Mouse (Mus musculus) testis, adult 2 months (tissue): ENCODE measurements around the gene Ctdsp2.

ENCODE experiments used
- CTCF ChIP-seq: fragments of 200-500 bp; IDR thresholded peaks from 2 replicates; pipeline ENCODE4 v1.5.1; 2012; ENCODE audit warnings: low read depth, mild to moderate bottlenecking, inconsistent platforms, low read length, moderate library complexity; ENCODE audit not compliant: control insufficient read depth, insufficient read depth, insufficient replicate concordance
- POLR2A ChIP-seq: fragments of 200-500 bp; IDR thresholded peaks from 2 replicates; pipeline ENCODE4 v1.6.1; 2012; ENCODE audit warnings: low read depth, mild to moderate bottlenecking, inconsistent platforms, low read length, moderate library complexity; ENCODE audit not compliant: control insufficient read depth

GRCm38 (mm10) chr10:127042468-127043115 is 64.1 kb downstream of the Ctdsp2 start:
- no peak for TF ChIP-seq CTCF
- no peak for TF ChIP-seq POLR2A
